Mouse (Mus musculus) adrenal gland (tissue): ENCODE data around the gene Fam187b.

Experiments
- intact Hi-C: fragments of 180-260 bp; cut with DNase I; formaldehyde crosslinking; loops from one replicate; pipeline ENCODE4 v1.15.1; 2025

The Fam187b gene

DNA sequence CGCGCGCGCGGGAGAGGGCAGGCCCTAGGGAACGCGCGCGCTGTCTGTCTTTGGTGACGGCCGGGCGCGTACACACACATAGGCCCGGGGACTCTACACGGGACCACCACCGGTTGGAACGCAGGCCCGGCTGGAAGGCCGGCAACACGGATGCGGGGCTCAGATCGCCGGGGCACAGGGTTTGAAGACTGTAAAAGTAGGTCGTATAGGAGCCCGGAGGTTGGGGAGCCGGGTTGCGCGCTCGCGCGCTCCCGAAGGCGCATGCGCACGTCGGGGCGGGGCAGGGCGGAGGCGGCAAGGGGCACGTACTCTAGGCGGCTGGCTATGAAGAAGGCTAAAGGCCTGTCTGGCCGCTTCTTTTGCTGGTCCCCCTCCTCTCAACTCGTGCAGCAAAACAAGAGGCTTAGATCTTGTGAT lies 16.2 kb upstream of the Fam187b start:
- intact Hi-C loops = loop anchor here (10.0 kb wide), 1 partner anchor 83 kb away; no protein-coding TSS in a partner anchor

DNA sequence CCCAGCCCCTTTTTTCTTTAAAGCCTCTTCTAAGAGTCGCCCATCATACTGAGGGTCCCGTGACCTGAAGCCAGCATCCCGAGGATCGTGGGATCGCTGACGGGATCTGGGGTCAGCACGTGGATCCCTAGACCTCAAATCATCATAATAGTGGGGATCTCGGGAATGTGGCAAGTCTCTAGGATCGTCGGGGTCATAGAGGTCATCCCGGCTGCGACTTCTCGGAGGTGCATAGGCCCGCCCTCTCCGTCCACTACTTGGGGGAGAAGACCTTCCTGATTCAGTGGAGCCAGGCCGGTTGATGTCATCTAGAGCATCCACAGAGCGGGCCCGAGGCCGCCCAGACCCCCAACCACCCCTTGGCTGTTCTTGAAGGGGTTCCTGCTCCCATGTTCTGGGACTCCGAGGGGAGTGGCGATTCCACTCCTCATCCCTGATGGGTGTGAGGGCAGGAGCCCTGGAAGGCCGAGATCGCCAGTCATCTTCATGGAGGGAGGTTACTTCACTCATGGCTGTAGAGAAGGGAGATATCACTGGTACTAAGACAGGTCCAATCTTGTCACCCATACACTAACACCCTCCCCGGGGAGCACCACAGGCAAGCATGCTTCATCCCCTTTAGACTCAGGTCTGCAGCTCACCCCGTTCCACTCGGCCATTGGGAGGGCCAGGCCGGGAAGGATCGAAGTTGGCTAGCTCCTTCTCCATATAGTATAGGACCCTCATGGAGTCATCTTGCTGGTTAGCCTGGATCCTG lies 15.3 kb upstream of the Fam187b start:
- intact Hi-C loops = loop anchor here (10.0 kb wide), 1 partner anchor 83 kb away; no protein-coding TSS in a partner anchor

DNA sequence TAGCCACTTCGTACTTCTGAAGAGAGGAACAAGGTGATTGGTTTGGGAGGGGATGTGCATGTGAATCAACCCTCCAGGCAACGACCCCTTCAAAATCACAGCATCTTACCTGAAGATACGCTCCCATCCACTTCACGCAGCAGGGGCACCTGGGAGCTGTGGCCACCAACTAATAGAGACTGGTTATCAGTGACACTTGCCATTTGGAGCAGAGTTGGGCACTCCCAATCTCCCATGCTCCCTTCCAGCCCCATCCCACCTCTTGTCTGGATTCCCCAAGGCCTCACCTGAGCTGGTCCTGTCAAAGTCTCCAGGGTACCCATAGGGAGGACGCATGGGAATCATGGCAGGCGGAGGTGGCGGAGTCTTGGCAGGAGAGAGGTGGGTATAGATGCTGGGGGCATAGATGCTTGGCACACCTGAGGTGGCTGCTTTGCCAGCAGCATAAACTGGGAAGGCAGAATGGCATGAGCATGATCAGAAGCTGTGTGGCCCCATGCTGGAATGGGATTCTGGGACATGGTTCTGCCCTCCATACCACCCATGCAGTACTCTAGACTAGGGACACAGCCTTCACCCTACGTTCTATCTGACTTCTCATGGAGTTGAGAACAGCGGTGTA lies 14.6 kb upstream of the Fam187b start:
- intact Hi-C loops = loop anchor here (10.0 kb wide), 1 partner anchor 84 kb away; no protein-coding TSS in a partner anchor

DNA sequence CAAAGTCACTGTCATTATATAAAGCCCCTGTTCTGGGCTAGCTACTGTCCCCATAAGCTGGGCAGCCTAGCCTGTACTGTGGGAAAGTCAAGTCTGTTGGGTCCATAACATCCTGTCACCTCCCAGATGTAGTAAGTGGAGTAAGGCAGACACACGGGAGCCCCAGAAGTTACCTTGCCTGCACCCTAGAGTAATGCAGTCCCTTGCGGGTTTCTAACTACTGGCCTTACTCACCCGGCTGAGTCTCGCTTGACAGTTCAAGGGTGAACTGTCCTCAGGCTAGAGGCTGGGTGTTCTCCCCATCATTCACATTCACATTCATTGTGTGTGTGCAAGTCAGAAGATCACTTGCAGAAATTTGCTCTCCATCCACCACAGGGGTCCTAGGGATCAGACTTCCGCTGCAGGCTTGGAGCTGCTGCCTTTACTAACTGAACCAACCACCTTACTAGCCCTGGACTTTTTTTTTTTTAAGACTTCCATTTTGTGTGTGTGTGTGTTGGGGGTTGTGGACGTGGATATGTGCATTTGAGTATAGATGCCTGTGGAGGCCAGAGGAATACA lies 13.7 kb upstream of the Fam187b start:
- intact Hi-C loops = loop anchor here (10.0 kb wide), 1 partner anchor 85 kb away; no protein-coding TSS in a partner anchor

DNA sequence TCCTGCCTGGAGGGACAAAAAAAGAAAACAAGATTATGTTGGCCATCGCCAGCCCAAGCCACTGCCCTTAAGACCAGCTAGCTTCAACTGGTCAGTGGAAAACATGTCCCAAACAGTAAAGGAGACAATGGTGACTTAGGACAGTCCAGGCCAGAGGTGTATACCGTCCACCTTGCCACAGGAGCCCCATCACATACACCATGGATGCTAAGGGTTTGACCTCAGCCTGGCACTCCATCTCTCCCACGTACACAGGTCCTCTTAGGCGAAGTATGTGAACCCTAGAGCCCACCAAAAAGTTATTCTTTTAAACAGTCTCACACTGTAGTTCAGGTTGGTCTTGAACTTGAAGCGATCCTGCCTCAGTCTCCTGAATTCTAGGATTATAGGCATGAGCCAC lies 10.7 kb upstream of the Fam187b start:
- intact Hi-C loops = no loop called here

DNA sequence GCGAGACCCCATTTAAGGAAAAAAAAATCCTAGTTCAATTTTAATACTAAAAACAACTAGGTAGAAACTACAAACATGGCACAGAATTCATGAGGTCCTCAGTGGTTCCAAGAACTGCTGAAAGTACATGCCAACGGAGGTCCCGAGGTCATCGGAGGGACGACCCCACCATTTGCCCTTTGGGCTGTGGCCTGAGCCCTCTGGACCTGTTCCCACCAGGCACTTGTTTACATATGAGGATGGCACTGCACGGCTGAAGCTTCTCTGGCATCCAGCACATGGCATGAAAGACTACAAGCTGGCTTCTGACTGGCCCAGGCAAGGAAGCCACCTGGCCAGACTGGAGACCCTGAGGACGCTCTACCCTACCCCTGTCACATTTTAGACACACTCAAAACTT lies 9.2 kb upstream of the Fam187b start:
- intact Hi-C loops = no loop called here

DNA sequence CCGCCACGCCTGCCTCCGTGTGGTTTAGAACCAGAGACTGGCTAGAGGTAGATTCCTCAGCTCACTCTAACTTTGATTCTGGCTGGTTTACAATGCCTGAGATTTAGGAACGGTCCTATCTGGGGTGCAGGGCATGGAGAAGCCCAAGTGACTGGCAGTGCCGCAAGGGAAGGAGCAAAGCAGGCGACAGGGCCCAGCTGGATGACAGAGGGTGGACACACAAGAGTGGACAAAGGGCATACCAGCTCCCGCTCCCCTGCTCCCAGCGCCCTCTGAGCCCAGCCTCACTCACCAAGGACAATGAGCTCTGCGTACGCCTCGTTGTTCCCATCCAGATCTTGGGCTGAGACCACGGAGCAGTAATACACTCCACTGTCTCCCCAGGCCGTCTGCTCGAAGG lies 7.9 kb upstream of the Fam187b start:
- intact Hi-C loops = no loop called here

DNA sequence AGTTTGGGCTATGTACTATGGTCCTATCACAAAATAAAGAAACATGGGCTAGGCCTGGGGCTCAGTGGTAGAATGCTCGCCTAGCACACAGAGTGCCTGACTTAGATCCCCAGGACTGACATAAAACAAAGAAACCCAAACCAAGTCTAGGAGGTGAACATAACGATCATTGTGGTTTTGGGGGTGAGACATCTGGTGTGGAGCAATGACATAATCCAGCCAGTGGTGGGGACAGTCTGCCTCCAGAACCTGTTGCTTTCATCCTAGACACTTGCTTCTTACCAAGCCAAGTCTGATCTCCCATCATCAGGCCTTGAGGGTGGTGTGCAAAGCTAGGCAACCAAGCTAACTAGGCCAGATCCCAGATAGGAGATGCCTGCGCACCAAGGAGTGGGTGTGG lies 6.9 kb upstream of the Fam187b start:
- intact Hi-C loops = no loop called here

DNA sequence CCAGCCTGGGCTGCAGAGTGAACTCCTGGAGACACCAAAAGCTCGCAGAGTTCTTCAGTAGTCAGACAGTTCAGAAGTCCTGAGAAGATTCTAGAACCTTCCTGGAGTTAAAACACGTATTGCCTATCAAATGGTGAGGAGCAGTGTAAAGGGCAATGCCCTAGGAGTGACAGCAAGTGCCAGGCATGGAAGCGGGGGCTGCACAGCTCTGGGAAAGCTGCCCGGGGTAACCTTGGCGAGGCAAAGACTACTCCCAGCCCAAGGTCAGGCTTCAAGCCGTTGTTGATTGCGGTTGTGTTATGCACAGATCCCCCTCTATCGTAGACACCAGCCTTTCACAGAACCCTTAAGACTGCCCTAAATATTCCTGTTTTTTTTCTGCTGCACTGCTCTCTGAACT lies 5.0 kb upstream of the Fam187b start:
- intact Hi-C loops = no loop called here

DNA sequence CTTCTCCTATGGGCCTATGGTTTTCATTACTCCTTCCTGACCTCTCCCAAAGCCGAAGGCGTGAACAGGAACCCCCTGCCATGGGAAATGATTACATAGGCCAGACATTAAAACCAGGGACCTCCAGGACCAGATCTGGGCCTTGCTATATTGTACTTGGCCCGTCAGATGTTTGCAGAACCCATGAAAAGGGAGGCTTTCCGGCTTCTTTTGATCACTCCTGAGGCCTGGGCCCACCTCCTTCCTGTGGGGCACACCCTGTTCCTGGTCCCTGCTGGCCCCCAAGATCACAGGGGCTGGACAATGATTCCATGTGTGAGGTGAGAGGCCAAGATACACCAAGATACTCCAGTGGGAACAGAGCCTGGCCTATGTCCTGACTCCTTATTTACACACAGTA lies 4.4 kb upstream of the Fam187b start:
- intact Hi-C loops = no loop called here

DNA sequence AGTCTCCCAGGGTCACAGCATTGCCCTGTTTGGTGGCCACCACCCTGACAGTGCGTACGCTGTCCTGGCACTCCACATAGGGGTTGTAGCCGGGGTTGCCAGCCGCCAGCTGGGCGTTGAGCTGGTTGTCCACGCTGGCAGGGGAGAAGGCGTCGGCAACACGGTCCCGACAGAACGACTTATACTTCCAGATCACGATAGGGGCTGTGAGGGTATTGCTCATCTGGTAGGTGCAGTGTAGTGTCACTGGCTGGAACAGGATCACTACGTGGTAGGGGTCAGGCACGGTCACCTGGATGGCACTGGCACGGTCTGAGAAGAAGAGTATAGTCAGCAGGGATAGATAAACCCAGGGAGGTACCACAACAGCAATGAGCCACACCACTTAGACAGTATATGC lies 1.7 kb upstream of the Fam187b start:
- intact Hi-C loops = no loop called here

DNA sequence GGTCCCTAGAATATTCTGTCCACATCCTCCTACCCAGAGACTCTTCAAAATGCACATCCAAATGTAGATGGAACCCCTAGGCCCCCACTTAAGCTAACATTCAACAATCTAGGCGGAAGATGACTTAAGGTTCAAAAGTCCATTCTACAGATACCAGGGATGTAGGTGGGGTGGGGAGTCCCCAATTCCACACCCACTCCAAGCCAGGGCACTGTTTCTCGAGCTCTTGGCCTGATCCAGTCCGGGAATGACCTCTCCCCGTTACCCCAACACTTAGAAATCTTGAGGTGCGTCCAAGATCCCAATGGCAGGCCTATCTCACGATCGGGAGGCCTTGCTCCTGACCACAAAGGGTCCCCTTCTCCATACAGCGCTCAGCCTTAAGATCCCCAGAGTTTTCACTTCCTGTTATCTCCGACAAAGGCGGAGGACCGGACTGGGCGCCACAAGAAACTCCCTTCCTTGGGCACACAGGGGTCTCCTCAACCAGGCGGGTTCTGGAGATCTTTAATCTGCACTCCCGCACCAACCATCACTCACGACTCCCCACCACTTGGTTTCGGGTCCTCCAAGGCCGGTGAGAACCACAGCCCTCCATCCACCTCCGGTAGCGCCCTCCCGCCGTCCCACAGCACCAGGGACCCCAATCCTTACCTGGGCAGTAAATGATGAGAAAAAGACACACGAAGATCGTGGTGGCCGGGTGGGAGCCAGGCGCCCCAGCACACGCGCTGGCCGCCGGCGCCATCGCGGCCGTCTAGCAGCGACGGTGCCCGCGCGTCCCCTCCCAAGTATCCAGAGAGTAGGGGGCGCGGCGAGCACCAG lies 952 bp upstream of the Fam187b start:
- intact Hi-C loops = no loop called here

DNA sequence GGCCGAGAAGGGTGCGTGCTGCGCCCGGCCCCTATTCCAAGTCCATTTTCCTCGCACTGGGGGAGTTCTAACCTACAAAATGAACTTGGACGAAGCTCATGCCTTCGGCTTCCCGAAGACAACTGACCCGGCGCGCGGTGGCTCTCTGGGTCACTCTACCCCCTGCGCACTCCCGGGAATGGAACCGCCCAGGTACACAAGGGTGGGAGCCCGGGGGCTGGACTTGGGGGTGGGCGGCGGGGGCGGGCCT lies 414 bp upstream of the Fam187b start, which contains the start of gene Lsr:
Gene Lsr, minus strand, starts transcription at position 214 of the 250 bp plus-strand sequence.
- intact Hi-C loops = no loop called here

DNA sequence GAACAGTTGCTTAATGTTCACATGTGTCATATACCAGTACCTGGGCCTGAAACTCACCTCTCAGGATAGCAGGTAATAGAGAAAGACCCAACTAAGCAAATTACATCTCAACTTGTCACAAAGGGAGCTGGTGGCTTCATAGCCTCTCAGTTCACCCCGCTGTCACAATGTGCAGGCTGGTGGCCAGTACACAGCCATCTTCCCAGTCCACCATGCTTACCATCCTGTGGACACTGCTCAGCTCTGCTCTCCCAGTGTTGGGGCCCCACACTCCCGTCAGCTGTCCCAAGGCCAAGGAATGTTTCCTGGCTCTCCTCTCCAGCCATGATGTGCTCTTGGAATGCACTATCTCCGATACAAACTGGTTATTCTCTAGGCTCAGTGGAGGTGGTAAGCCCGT lies 8.1 kb downstream of the Fam187b start:
- intact Hi-C loops = no loop called here

DNA sequence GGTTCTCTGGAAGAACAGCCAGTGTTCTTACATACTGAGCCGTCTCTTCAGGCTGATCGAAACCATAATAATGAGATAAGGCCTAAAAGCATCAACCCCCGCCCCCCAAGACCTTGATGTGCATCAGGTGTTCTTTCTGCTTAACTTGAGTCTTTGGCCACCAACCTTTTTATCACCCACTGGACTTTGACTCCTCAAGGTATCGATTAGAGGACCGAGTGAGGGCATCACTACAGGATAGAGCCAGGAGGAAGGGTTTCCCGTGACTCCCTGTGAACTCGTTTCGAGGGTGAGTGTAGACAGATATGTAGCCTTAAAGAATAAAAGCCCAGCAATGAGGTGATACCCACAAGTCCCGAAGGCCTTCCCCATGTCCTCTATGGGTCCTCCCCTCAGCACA lies 11.8 kb downstream of the Fam187b start:
- intact Hi-C loops = no loop called here

DNA sequence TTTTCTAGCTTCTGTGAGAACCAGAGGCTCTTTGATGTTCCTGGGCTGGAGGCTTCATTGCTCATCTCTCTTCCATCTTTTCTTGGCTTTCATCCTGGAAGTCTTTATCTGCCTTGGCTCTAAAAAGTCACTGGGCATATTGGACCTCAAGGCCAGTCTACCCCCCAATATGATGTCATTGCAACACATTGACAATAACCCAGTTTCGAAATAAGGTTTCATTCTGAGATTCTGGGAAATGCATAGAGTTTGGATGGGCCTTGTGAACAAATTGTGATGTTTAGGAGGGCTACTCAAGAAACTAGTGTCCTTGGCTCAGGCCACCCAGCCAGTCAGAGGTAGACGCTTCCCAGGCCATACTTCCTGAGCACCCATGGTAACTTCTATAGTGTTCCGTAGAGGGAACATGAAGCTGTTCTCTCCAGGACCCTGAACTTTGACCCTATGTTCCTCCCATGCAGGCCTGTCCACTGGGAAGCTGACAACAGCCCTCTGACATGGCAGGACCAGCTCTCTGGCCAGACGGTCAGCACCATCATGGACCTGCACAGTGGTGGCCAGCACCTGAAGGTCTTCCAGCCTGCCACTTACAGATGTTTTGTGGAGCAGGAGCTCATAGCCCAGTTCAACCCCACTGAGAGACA lies 15.1 kb downstream of the Fam187b start:
- intact Hi-C loops = no loop called here

DNA sequence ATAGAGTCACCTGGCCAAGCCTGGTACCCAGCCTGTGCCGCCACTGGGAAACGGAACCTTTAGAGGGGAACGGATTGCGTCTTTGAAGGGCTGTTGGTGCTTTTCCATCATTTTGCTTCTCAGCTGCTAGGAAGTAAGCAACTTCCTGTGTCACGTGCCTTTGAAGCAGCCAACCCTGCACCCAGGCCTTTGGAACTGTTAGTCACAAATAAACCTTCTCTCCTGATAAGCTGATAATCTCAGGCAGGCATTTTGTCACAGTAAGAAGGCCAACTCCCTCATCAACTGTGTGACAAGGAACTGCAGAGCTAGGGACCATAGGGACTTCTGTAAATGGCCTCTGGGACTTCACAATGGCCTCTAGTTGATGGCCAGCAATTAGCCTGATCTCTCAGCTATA lies 18.6 kb downstream of the Fam187b start:
- intact Hi-C loops = no loop called here

DNA sequence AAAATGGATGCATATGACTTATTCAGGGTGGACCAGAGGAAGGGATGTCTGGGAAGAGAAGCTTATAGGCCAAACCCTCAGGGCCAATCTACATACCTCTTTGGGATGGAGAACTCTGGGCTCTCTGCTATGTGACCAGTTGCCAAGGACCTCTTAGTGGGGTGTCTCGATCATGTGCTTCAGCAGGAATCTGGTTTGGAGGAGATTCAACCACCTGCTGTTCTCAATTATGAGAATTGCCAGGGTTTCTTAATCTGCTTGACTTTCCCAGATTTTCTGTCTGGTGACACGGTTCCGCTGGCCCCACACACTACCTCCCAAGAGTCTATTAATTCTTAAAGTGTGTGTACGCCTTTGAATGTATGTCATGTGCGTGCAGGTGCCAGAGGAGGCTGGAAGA lies 20.4 kb downstream of the Fam187b start:
- intact Hi-C loops = no loop called here

DNA sequence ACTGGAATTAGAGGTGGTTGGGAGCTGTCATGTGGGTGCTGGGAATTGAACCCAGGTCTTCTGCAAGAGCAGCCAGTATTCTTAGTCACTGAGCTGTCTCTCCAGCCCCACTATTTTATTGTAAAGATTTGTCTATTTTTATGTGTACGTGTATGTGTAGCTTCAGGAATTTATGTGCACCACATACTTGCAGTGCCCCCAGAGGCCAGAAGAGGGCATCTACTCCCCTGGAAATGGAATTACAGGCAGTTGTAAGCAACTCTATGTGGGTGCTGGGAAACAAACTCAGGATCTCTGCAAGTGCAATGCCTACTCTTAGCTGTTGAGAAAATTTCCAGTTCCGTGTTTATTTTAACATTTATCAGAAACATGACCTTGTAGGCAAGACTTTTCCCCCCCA lies 22.9 kb downstream of the Fam187b start:
- intact Hi-C loops = no loop called here

DNA sequence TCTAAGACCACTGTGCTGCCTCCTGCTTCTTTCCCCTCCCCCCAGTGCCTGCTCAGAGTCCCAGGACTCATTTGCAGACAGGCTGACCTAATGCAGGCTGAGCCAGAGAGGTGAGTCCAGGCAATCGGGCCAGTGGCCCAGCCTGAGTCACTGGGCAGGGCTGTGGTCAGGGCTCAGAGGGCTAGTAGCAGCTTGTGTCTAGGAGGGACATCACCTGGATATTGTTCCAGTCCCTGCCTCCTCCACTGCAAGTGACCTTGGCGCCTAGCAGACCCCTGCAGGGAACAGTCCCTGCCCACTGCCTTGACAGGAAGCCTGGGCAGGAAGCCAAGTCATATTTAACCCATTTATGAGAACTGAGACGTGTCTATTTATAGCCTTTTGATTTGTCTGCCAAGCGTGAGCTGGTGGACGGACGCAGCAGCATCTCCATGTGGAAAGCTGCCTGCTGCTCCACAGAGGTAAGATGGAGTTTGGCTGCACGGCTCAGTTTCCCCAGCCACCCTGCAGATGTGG lies 27.0 kb downstream of the Fam187b start:
- intact Hi-C loops = no loop called here

DNA sequence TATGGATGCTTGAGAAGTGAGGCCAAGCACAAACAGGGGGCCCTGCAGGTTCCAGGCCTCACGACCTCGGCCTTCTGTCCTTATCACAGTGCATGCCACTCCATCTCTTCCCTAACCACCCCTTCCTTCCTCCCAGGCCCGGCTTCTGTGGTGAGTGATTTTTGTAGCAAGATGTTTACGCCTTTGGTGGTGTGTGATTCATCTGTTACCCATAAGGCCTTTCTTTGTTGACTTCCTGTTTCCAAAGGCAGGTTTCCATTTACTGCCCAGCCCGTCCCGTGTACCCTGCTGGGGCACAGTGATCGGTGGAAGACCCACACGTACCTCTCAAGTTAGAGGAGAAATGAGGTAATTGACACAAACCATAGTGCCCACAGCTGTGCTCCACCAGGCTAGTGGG lies 29.1 kb downstream of the Fam187b start:
- intact Hi-C loops = no loop called here
